Comparison of ENCODE assay signal across 8 mouse cellular contexts in genomic region chr7:19404476-19404875, GRCm38 (mm10). TPM values are rescaled to one million over a fixed set of nuclear protein-coding genes. Genes with fewer than 3 reads are reported as not detected.
DNase-seq lines count a peak whose midpoint lies in the region; ATAC-seq lines count a peak whose summit lies in the region.

Gene Ckm (plus strand): TSS chr7:19404776.

- no peak within 1 kb of the TSS for H3K27ac ChIP-seq in embryonic facial prominence, embryonic 14.5 days (replicated peaks; ENCODE audit: low read depth, low read length)
- H3K27ac ChIP-seq in midbrain, embryonic 10.5 days (replicated peaks) = peak within 1 kb of the TSS; percentile 53; the same call in 1 of the 2 replicates

- no peak for ATAC-seq in embryonic facial prominence, embryonic 14.5 days (ENCODE audit: low read depth)

- H3K4me1 ChIP-seq in embryonic facial prominence, embryonic 14.5 days (ENCODE audit: control insufficient read depth, insufficient read depth, low read length) = peaks cover 4% of the 10 kb centered on the region; the same call in 1 of the 2 replicates
- H3K4me1 ChIP-seq in midbrain, embryonic 10.5 days = peaks cover 22% of the 10 kb centered on the region

- DNase-seq in heart, adult 18-20 months = no peak
- DNase-seq in heart, adult 11 months = no peak
- DNase-seq in embryonic facial prominence, embryonic 14.5 days (ENCODE audit: low spot score) = no peak
- no peak for DNase-seq in heart, postnatal 14 days
- no peak for DNase-seq in midbrain, embryonic 10.5 days (ENCODE audit: low spot score)
- no peak for DNase-seq in spleen, postnatal 14 days (ENCODE audit: low spot score in 2 of 2)
- no peak for DNase-seq in thymus, postnatal 0 days (ENCODE audit: low spot score)
- DNase-seq in lung, postnatal 25 days (ENCODE audit: low spot score) = no peak

- intact Hi-C loops in heart, postnatal 14 days (cut with DNase I) = loop anchor here (2.0 to 10.0 kb wide), 2 partner anchors 214 to 300 kb away; no protein-coding TSS in a partner anchor

- 51% methylated on average over 7 of the region's 7 CpGs for WGBS in embryonic facial prominence, embryonic 14.5 days
- whole genome bisulfite sequencing in midbrain, embryonic 10.5 days = 52% methylated on average over 7 of the region's 7 CpGs

- H3K36me3 ChIP-seq in embryonic facial prominence, embryonic 14.5 days (ENCODE audit: control insufficient read depth, insufficient read depth, low read length) = no peaks in the 10 kb centered on the region
- H3K36me3 ChIP-seq in midbrain, embryonic 10.5 days = no peaks in the 10 kb centered on the region

- H3K4me3 ChIP-seq in embryonic facial prominence, embryonic 14.5 days (ENCODE audit: low read depth, low read length) = peak within 1 kb of the TSS; percentile 58
- H3K4me3 ChIP-seq in midbrain, embryonic 10.5 days = peak within 1 kb of the TSS; percentile 76

- H3K4me2 ChIP-seq in embryonic facial prominence, embryonic 14.5 days (ENCODE audit: low read depth, low read length) = peak within 1 kb of the TSS; percentile 95

- H3K9me3 ChIP-seq in embryonic facial prominence, embryonic 14.5 days (ENCODE audit: control insufficient read depth, low read length) = peaks cover 7% of the 10 kb centered on the region; the same call in 1 of the 2 replicates
- peaks cover 12% of the 10 kb centered on the region for H3K9me3 ChIP-seq in midbrain, embryonic 10.5 days (replicated peaks)

- peak within 1 kb of the TSS; percentile 60 for H3K9ac ChIP-seq in embryonic facial prominence, embryonic 14.5 days (ENCODE audit: low read depth, low read length)

- peaks cover 45% of the 10 kb centered on the region for H3K27me3 ChIP-seq in embryonic facial prominence, embryonic 14.5 days (replicated peaks; ENCODE audit: control insufficient read depth, insufficient read depth, low read length)
- H3K27me3 ChIP-seq in midbrain, embryonic 10.5 days (ENCODE audit: low read depth, poor library complexity, severe bottlenecking) = peaks cover 75% of the 10 kb centered on the region

RNA-seq across cellular contexts. Expression of gene Ckm, which starts in this region (rescaled TPM):
- total RNA-seq in heart, adult 18-20 months (2021) = 1,000 to 10,000 TPM; 3,672 to 3,752 TPM
- polyA plus RNA-seq in embryonic facial prominence, embryonic 14.5 days (2014; fragmentation: Nextera tagmentation; extraction: Ambion mirVana) = 348 and 732 TPM in 2 replicates
- 1,000 to 10,000 TPM; 3,946 to 4,137 TPM for total RNA-seq in heart, postnatal 14 days (2021)
- not detected in 2 replicates for polyA plus RNA-seq in midbrain, embryonic 10.5 days (2016; fragmentation: Nextera tagmentation; extraction: Ambion mirVana)
- 3.6 and 7.0 TPM in 2 replicates for polyA plus RNA-seq in thymus, postnatal 0 days (2015; fragmentation: Nextera tagmentation; extraction: Ambion mirVana)

Comparison
In these comparisons a context has a peak if more than half of its experiments do, and no peak if none do; other contexts are left out.
1. RNA of gene Ckm (polyA plus RNA-seq): 348 to 732 TPM in embryonic facial prominence, embryonic 14.5 days; 3.6 to 7.0 TPM in thymus, postnatal 0 days and not detected in midbrain, embryonic 10.5 days; every median in the first group is over 10 times any median in the second.